Mouse (Mus musculus) heart, embryonic 10.5 days (tissue): ENCODE data around the gene Lsm12. TPM values are rescaled to one million over a fixed set of nuclear protein-coding genes. Genes with fewer than 3 reads are reported as not detected.
A peak's percentile ranks its signal among the peaks of the same experiment; 100 is the strongest.
"Not testable (repeated sequence)": the region's sequence is repeated elsewhere in the genome, so short reads cannot be mapped to it uniquely, and the experiment has no call there.

Experiments
- DNase-seq: peaks from one replicate; pipeline ENCODE4 v3.0.0-alpha.2; 2017; ENCODE audit warnings: low spot score
- H3K27ac ChIP-seq: fragments of 300-500 bp; sonication (generic); 2 replicates; pipeline ENCODE4 v1.5.1; 2016; ENCODE audit warnings: mild to moderate bottlenecking
- H3K27me3 ChIP-seq: fragments of 300-500 bp; sonication (generic); 2 replicates; pipeline ENCODE4 v1.6.1; 2016; ENCODE audit warnings: mild to moderate bottlenecking; ENCODE audit not compliant: poor library complexity, insufficient read depth, severe bottlenecking
- H3K36me3 ChIP-seq: fragments of 300-500 bp; sonication (generic); 2 replicates; pipeline ENCODE4 v1.6.1; 2016; ENCODE audit warnings: mild to moderate bottlenecking, moderate library complexity
- H3K4me1 ChIP-seq: fragments of 300-500 bp; sonication (generic); 2 replicates; pipeline ENCODE4 v1.6.1; 2016; ENCODE audit warnings: mild to moderate bottlenecking
- H3K4me3 ChIP-seq: fragments of 300-500 bp; sonication (generic); 2 replicates; pipeline ENCODE4 v1.5.1; 2016; ENCODE audit warnings: mild to moderate bottlenecking, moderate library complexity
- H3K9me3 ChIP-seq: fragments of 300-500 bp; sonication (generic); 2 replicates; pipeline ENCODE4 v1.6.1; 2016; ENCODE audit warnings: mild to moderate bottlenecking, moderate library complexity
- WGBS: fragments of 180-500 bp; shearing (Covaris S2); methylation state at CpG from one replicate; pipeline ENCODE4 v1.1.7; 2016; 5-methylcytosine and 5-hydroxymethylcytosine counted together
- polyA plus RNA-seq: library from polyadenylated mRNA; unstranded; fragments of >200 nt; fragmentation: Nextera tagmentation; extraction: Ambion mirVana; gene quantifications from 2 replicates; pipeline ENCODE4 v1.2.1, GENCODE M21; 2016

Gene Lsm12
- polyA plus RNA-seq, 1 experiment from 2014 or later: 108 TPM

DNA sequence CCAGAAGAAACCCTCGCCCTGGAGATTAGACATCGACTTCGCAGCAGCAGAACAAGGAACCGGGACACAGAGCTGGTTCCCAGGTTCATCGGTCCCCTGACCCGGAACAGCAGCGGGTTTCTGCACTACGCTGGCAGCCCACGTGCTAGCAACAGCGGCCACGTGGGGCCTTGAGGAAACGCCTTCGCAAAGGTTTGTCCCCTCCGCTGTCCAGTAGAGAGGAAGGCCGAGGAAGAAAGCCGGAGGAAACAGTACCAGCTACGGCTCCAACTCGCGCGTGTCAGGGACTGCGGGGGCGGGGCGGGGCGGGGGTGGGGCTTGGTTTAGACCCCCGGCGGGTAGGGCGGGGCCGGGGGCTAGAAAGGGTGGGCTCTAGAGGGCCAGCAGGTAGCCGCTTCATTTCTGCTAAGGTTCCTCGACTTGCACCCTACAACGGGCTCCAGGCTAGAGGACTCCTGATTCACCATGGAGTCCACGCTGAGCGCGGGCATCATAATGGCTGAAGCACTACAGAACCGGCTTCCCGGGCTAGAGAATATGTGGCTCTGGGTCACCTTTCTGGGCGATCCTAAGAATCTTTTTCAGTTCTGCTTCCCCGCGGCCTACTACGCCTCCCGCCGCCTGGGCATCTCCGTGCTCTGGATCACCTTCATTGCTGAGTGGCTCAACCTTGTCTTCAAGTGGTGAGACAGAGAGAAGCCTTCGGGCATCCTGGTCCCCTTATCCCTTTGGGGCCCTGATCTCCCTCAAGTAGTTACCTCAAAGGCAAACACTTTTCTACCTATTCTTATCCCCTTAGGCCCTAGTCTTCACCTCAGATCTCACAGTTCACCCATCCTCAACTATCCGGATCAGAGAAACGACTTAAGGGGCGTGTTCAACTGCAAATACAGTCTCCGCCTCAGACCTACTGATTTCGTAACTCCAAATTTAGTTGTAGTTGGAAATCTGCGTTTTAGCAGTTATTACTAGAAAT, 4.7 kb upstream of the Lsm12 start, which contains the start of gene G6pc3:
Gene G6pc3 (plus strand): TSS at position 160 of the 976 bp plus-strand sequence.
- DNase-seq: peak; percentile 96
- Histone ChIP-seq H3K36me3 (peaks cover 28% of the 10 kb centered on the region), H3K27ac (peak within 1 kb of the TSS; percentile 84), H3K9me3 (no peaks in the 10 kb centered on the region), H3K27me3 (no peaks in the 10 kb centered on the region), H3K4me1 (peaks cover 25% of the 10 kb centered on the region), H3K4me3 (peak within 1 kb of the TSS; percentile 72)
- 3% methylated on average over 50 of the region's 50 CpGs for WGBS

DNA sequence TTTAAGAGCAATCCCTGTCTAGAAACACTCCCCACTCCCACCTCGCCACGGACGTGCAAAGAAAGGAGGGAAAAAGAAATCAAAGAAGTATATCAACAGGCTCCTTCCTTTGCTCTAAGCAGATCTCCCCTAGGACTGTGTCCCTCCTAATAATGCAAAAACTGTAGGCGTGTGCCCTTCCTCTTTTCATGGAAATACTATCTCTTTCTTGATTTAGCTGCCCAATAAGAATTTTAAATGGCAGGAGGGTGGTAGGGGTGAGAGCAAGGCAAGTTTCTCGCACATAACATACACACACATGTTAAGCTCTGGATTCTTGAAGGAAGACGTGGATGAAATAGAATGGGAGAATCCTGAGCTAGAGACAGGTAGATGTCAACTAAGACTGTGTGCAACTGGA, 3.9 kb upstream of the Lsm12 start:
- 64% methylated on average over 6 of the region's 6 CpGs for WGBS
- peak overlapping the region; percentile 84 for H3K27ac ChIP-seq
- H3K27me3 ChIP-seq: no peaks in the 10 kb centered on the region
- H3K4me3 ChIP-seq: peak overlapping the region; percentile 72
- peaks cover 30% of the 10 kb centered on the region for H3K4me1 ChIP-seq
- peaks cover 20% of the 10 kb centered on the region for H3K36me3 ChIP-seq
- H3K9me3 ChIP-seq: no peaks in the 10 kb centered on the region
- no peak for DNase-seq

DNA sequence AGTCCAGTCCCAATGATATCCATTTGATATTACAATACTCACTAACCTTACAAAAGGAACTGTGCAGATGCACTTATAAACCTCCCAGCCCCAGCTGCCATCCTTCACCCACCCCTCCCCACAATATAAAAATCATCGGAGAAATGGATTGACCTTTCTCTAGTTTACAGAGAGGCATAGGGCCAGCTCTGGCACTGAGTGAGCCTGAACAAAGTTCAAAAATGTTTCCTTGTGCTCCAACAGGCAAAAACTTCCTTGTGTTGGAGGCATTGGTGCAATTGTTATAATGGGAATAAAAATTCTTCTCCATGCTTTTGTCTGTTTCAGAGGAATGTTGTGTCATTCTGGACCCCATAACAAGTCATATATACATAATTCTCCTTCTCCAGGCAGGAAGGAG, 1.1 kb upstream of the Lsm12 start:
- 71% methylated on average over 1 of the region's 1 CpGs for WGBS
- Histone ChIP-seq H3K9me3 (no peaks in the 10 kb centered on the region), H3K4me3 (no peak overlapping the region), H3K27ac (no peak overlapping the region), H3K36me3 (peaks cover 15% of the 10 kb centered on the region), H3K27me3 (no peaks in the 10 kb centered on the region), H3K4me1 (peaks cover 34% of the 10 kb centered on the region)
- DNase-seq: no peak

DNA sequence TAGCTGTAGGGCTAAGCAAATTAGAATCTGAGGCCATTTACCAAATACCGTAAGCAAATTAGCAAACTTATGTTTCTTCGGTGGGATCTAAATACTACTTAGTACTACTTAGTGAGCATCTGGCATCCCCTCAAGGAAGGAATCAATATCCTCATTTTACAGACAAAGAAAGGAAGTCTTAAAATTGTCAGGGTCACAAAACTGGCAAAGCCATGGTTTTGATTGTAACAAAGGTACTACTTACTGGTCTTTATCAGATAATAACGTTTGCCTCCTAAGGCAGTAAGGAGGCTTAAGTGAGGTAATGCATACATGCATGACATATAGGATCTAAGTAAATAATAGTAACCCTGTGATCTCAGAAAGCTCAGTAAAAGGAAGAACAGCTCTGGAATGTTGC, 581 bp upstream of the Lsm12 start:
- peaks cover 29% of the 10 kb centered on the region for H3K4me1 ChIP-seq
- WGBS: 49% methylated on average over 3 of the region's 3 CpGs
- no peaks in the 10 kb centered on the region for H3K27me3 ChIP-seq
- H3K36me3 ChIP-seq: peaks cover 20% of the 10 kb centered on the region
- no peaks in the 10 kb centered on the region for H3K9me3 ChIP-seq
- peak overlapping the region; percentile 97 for H3K4me3 ChIP-seq
- DNase-seq: no peak
- H3K27ac ChIP-seq: peak overlapping the region; percentile 98

DNA sequence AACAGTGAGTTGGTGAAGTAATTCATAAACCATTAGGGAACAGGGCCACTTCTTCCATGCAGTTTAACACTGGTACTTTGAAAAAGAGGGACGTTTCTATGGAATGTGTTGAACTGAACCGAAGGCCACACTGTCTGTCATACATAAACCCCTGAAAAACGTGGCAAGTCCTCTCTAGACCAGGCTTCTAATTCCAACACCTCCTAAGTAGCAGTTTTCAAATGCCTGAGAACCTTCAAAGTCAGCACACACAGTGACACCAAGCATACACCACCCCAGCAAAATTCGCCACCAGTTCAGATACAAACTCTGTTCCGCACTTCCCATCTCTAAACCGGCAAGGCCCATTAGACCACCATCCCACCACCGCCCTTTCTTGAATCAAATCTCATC, 847 bp downstream of the Lsm12 start:
- peaks cover 15% of the 10 kb centered on the region for H3K4me1 ChIP-seq
- no peaks in the 10 kb centered on the region for H3K27me3 ChIP-seq
- peak overlapping the region; percentile 98 for H3K27ac ChIP-seq
- H3K9me3 ChIP-seq: no peaks in the 10 kb centered on the region
- H3K4me3 ChIP-seq: peak overlapping the region; percentile 97
- WGBS: 5% methylated on average over 7 of the region's 7 CpGs
- H3K36me3 ChIP-seq: peaks cover 30% of the 10 kb centered on the region
- DNase-seq: no peak

DNA sequence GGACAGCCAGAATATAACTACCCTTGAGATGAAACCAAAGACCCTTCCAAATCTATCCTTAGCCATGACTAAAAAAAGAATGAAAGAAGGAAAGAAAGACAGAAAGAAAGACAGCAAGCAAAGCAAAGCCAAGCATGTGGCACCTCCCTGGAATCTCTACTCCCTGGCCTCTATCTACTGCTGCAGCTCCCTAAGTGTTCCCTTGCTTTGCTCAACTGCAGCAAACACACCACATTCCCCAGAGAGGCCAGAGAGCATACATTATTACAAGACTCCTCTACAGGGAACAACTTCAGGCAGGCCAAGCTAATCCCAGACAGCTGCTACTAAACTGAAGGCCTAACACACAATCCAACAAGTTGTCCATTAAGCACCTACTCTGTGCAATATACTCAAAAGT, 5.3 kb downstream of the Lsm12 start:
- H3K4me3 ChIP-seq: no peak overlapping the region
- H3K36me3 ChIP-seq: peaks cover 71% of the 10 kb centered on the region
- no peaks in the 10 kb centered on the region for H3K27me3 ChIP-seq
- DNase-seq: no peak
- H3K4me1 ChIP-seq: peaks cover 11% of the 10 kb centered on the region
- H3K9me3 ChIP-seq: no peaks in the 10 kb centered on the region
- no peak overlapping the region for H3K27ac ChIP-seq

DNA sequence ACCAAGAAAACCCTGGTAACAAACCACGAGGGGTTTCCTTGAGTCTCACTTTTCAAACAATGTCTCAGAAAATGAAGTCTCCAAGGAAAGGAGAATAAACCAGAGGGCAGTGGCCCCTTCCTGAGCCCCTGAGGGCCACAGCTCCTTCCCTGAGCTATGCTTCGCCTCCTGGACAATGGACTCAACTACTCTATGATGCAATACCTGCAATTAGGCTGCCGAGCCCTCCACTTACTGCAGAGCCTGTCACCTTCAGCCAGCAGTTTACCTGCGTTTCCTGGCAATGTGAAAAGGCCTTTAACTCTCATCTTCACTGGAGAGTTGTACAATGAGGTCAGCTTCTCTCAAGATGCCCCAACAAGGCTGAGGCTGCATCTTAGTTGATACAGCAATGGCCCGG, 16.4 kb downstream of the Lsm12 start:
- Histone ChIP-seq H3K4me1 (0 out of 2 replicates have a peak, but pooled peaks cover 5% of the 10 kb centered on the region), H3K4me3 (no peak overlapping the region), H3K9me3 (no peaks in the 10 kb centered on the region), H3K36me3 (peaks cover 71% of the 10 kb centered on the region), H3K27me3 (no peaks in the 10 kb centered on the region), H3K27ac (no peak overlapping the region)
- WGBS: 84% methylated on average over 5 of the region's 5 CpGs
- no peak for DNase-seq

DNA sequence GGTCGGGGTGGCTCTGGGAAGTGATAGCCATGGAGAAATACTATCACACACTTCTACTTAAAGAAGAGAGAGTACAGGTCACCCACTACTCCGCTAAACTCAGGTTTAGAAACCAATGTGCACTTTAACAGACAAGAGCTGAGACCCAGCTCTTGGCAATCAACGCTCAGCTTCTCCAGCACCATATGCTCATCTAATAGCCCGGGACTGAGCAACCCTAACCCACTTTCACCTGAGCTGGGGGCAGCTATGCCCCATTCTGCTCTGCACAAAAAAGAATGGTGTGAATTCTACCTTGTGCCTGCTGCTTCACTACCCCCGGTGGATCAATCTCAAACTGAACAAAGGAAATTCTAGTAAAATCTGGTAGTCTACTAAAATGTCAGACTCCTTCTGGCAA, 17.6 kb downstream of the Lsm12 start:
- no peak overlapping the region for H3K4me3 ChIP-seq
- H3K4me1 ChIP-seq: 0 out of 2 replicates have a peak, but pooled peaks cover 5% of the 10 kb centered on the region
- H3K27me3 ChIP-seq: no peaks in the 10 kb centered on the region
- no peaks in the 10 kb centered on the region for H3K9me3 ChIP-seq
- H3K27ac ChIP-seq: no peak overlapping the region
- 93% methylated on average over 5 of the region's 5 CpGs for WGBS
- H3K36me3 ChIP-seq: peaks cover 81% of the 10 kb centered on the region
- DNase-seq: no peak

DNA sequence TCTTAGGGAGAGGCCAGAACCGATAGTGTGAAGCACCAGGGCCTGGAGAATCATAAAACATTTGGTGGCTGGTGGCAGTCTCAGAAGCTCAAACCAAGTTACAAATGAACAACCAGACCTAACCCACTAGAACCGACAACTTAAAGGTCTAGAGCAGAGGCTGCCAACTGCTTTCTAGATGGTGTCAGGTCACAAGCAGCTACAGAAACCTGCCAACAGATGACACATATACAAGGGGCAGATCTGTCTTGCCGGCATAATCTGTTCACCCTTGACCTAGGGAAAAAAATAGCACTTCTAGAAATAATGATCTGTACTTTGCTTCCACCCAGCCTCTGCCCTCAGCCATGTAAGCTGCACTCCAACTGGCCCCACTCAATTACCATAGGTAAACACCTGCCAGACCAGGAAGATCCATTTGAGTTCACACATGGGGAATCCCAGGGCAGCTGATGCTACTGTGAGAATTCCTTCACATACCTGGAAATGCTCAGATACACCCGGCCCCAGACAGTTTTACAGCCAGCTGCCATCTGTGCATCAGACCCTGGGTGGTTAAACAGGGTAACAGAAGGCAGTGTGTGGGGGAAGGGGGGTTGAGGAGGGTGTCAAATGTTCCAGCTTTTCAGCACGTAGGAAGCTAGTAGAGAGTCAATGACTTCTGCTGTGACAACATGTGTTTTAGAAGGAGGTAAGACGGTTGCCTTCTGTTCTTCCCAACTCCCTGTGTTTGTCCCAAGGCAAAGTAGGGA, 18.9 kb downstream of the Lsm12 start:
- no peaks in the 10 kb centered on the region for H3K9me3 ChIP-seq
- peaks cover 92% of the 10 kb centered on the region for H3K36me3 ChIP-seq
- 0 out of 2 replicates have a peak, but pooled peaks cover 5% of the 10 kb centered on the region for H3K4me1 ChIP-seq
- WGBS: 73% methylated on average over 6 of the region's 6 CpGs
- H3K4me3 ChIP-seq: no peak overlapping the region
- no peak for DNase-seq
- no peaks in the 10 kb centered on the region for H3K27me3 ChIP-seq
- no peak overlapping the region for H3K27ac ChIP-seq

DNA sequence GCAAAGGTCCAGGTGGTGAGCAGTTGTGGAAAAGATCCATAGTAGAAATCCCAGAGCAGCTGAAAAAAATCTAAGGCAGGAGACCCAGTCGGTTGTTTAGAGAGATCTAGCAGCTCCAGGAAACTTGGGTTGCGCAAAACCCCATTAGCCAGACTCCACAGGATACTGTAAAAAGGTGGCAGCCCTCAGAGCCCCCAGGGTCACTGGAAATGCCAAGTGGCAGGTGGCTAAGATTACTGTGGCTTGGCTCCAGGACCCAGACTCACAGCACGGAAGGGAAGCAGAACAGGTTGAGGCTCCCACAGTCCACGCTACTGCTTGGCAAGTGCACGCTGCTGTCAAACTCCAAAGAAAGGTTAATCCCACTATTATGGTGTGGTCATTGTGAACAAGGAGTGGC, 25.3 kb downstream of the Lsm12 start:
- Histone ChIP-seq H3K4me3 (no peak overlapping the region), H3K27ac (no peak overlapping the region), H3K9me3 (no peaks in the 10 kb centered on the region), H3K36me3 (peaks cover 40% of the 10 kb centered on the region), H3K27me3 (no peaks in the 10 kb centered on the region), H3K4me1 (peaks cover 8% of the 10 kb centered on the region)
- 77% methylated on average over 5 of the region's 5 CpGs for WGBS
- DNase-seq: no peak

DNA sequence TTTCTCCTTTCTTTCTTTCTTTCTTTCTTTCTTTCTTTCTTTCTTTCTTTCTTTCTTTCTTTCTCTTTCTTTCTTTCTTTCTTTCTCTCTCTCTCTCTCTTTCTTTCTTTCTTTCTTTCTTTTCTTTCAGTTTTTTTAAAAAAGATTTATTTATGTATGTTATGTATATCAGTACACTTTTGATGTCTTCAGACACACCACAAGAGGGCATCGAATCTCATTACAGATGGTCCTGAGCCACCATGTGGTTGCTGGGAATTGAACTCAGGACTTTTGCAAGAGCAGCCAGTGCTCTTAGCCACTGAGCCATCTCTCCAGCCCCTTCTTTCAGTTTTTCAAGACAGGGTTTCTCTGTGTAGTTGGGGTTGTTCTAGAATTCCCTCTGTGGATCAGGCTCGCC, 27.1 kb downstream of the Lsm12 start:
- peaks cover 40% of the 10 kb centered on the region for H3K36me3 ChIP-seq
- 69% methylated on average over 2 of the region's 2 CpGs for WGBS
- peaks cover 12% of the 10 kb centered on the region for H3K4me1 ChIP-seq
- H3K27me3 ChIP-seq, H3K4me3 ChIP-seq, DNase-seq, H3K27ac ChIP-seq, H3K9me3 ChIP-seq: not testable (repeated sequence)

DNA sequence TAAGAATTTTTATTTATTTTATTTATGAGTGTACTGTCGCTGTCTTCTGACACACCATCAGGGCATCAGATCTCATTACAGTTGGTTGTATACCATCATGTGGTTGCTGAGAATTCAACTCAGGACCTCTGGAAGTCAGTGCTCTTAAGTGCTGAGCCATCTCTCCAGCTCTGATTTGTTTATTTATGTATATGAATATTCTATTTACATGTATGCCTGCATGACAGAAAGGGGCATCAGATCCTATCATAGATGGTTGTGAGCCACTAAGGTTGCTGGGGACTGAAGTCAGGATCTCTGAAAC, 28.4 kb downstream of the Lsm12 start:
- 7% methylated on average over 1 of the region's 1 CpGs for WGBS
- Histone ChIP-seq H3K36me3 (peaks cover 36% of the 10 kb centered on the region), H3K9me3 (no peaks in the 10 kb centered on the region), H3K27ac (no peak overlapping the region), H3K4me3 (peak overlapping the region; percentile 86; the same call in 1 of the 2 replicates), H3K4me1 (peaks cover 12% of the 10 kb centered on the region), H3K27me3 (no peaks in the 10 kb centered on the region)
- DNase-seq: no peak
